Mouse (Mus musculus) gastrocnemius, adult 2 months (tissue): Measurements from ENCODE around the gene Strn4. TPM values are rescaled to one million over a fixed set of nuclear protein-coding genes. Genes with fewer than 3 reads are reported as not detected.
A peak's percentile ranks its signal among the peaks of the same experiment; 100 is the strongest.

Experiments
- DNase-seq: peaks from one replicate; pipeline ENCODE4 v3.0.0; 2022
- H3K27ac ChIP-seq: fragments of 200-600 bp; 2 replicates; pipeline ENCODE4 v1.8.1; 2022; ENCODE audit warnings: mild to moderate bottlenecking
- H3K4me3 ChIP-seq: fragments of 200-600 bp; 2 replicates; pipeline ENCODE4 v1.8.1; 2022; ENCODE audit warnings: mild to moderate bottlenecking, moderate library complexity
- CTCF ChIP-seq: fragments of 200-600 bp; IDR thresholded peaks from 2 replicates; pipeline ENCODE4 v1.8.1; 2022; ENCODE audit warnings: antibody characterized with exemption, mild to moderate bottlenecking, moderate library complexity
- intact Hi-C: fragments of 180-260 bp; cut with DNase I; formaldehyde crosslinking; loops from one replicate; pipeline ENCODE4 v1.15.1; 2025
- total RNA-seq, 2 experiments: library from RNA; stranded (reverse); gene quantifications; 2 replicates each; pipeline ENCODE4 v1.2.3; 2021

Strn4 gene
- total RNA-seq, 2 experiments from 2014 or later, result 16.2 to 16.6 TPM

GRCm38 (mm10) chr7:16874756-16875309 lies 59.1 kb downstream of the Strn4 start:
- intact Hi-C loops, result loop anchor here (1.0 to 2.0 kb wide), 2 partner anchors 17 to 40 kb away; no protein-coding TSS in a partner anchor
- TF ChIP-seq CTCF, result peak; percentile 38; the same call in 1 of the 2 replicates
- peak overlapping the region; percentile 87 for H3K4me3 ChIP-seq
- peak overlapping the region; percentile 85 for H3K27ac ChIP-seq
- peak; percentile 100 for DNase-seq

DNA sequence AGATGAGACGGTGACA lies 59.4 kb downstream of the Strn4 start, which contains the start of gene Dact3:
Gene Dact3 (plus strand): TSS at position 8 of the 16 bp plus-strand sequence.
- intact Hi-C loops, result loop anchor here (2.0 kb wide), 1 partner anchor 40 kb away; no protein-coding TSS in a partner anchor
- no peak for TF ChIP-seq CTCF

GRCm38 (mm10) chr7:16875326-16875725 lies 59.6 kb downstream of the Strn4 start:
- intact Hi-C loops, result loop anchor here (2.0 kb wide), 1 partner anchor 39 kb away; no protein-coding TSS in a partner anchor
- Histone ChIP-seq H3K4me3 (peak overlapping the region; percentile 87), H3K27ac (peak overlapping the region; percentile 85)
- DNase-seq, result no peak
- TF ChIP-seq CTCF, result no peak

More for the DNA sequence above, 59.4 kb downstream of the Strn4 start, which contains the start of gene Dact3:
- no peak for DNase-seq
- H3K27ac ChIP-seq, result peak within 1 kb of the TSS; percentile 85
- peak within 1 kb of the TSS; percentile 87 for H3K4me3 ChIP-seq

DNA sequence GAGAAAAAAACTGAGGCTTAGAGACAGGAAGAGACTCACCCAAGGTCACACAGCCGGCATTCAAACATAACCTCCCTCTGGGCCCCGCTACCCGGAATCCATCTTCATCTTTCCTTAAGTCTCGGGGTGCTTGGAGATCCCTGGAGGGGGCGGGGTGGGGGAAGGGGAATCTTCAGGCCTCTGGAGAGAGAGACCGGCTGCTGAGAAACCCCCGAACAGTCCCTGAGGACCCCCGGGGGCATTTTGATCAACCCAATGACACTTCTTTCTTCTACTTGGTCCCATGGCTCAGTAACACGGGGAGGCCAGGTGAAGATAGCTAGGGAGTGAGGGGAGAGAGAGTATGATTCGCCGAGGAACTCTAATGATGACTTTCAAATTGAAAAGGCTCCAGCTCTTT lies 60.3 kb downstream of the Strn4 start:
- peak; percentile 12 for DNase-seq
- peak overlapping the region; percentile 87 for H3K4me3 ChIP-seq
- peak overlapping the region; percentile 85 for H3K27ac ChIP-seq
- intact Hi-C loops, result no loop called here
- TF ChIP-seq CTCF, result no peak

DNA sequence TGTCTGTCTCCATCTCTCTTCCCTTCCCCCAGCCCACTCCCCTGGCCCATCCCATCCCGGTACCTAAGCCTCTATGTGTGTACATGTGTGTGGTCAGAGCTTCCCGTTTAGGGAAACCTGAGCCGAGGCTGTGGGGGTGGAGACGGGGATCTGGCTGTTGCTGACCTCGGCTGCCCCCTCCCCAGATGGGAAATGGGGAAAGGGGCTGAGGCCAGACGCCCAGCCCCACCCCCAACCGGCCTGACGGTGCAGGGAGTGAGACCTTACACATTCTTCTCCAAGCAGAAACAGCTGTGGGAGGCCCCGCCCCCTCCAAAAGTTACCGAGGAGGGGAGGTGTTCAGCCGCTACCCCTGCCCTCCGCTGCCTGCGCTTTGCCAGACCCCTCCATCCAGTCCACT lies 60.9 kb downstream of the Strn4 start:
- H3K27ac ChIP-seq, result peak overlapping the region; percentile 53
- DNase-seq, result peak; percentile 51
- H3K4me3 ChIP-seq, result peak overlapping the region; percentile 87
- no peak for TF ChIP-seq CTCF
- intact Hi-C loops, result no loop called here

- intact Hi-C loops, result no loop called here
- H3K27ac ChIP-seq, result no peak overlapping the region
- DNase-seq, result no peak
- no peak; the same call in 1 of the 2 replicates for TF ChIP-seq CTCF
- H3K4me3 ChIP-seq, result no peak overlapping the region
Observed at GRCm38 (mm10) chr7:16877717-16878116, 62.0 kb downstream of the Strn4 start.

DNA sequence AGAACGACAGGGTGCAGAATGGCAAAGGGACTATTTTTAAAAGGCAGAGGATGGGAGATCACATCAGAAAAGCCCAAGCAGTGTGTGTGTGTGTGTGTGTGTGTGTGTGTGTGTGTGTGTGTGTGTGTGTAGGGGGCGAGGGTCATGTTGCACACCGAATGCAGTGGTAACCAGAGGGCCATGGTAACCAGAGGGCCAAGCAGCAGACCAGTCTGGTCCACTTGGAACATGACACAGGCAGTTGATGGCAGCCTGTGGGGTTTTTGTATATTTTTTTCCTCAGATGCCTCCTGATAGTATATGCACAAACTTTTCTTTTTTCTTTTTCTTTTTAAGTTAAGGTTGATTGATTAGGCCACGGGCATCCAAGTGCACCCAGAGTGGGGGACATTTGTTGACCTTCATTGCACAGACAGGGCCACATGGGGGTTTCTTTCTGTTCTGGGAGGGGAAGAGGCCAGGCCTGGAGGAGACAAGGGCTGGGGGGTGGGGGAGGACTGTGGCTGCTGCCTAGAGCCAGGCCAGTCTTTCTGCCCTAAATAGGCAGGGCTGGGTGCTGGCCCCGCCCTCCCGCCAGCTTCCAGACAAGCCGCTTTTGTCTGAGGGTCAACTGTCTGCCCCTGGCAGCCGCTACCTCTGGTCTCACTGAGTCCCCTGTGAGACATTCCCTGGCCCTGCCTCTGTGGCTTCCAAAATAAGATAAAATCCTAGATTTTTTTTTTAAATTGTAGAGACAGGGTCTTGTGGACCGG lies 64.3 kb downstream of the Strn4 start:
- Histone ChIP-seq H3K27ac (peak overlapping the region; percentile 70), H3K4me3 (no peak overlapping the region)
- no peak for TF ChIP-seq CTCF
- intact Hi-C loops, result no loop called here
- DNase-seq, result peak; percentile 58

DNA sequence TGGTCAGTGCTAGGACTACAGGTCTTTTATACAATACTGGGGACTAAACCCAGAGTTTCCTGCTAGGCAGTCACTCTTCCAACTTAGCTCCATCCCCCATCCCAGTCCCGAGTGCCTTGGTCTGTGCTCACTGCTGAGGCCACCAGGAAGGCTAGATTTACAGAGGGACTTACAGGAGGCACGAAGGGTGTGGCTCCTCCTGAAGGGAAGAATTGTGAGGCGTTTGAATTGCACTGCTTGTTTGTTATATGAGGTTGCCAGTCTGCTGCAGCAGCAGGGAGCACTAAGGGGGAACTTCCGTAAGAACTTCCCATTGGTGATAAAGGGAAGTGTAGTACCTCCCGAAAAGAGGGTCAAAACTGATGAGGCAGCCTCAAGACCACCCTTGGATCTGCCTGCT lies 64.9 kb downstream of the Strn4 start:
- peak; percentile 12 for DNase-seq
- TF ChIP-seq CTCF, result no peak
- H3K4me3 ChIP-seq, result no peak overlapping the region
- peak overlapping the region; percentile 70 for H3K27ac ChIP-seq
- intact Hi-C loops, result no loop called here

GRCm38 (mm10) chr7:16883162-16883561 lies 67.5 kb downstream of the Strn4 start:
- no peak overlapping the region for H3K27ac ChIP-seq
- intact Hi-C loops, result loop anchor here (1.0 kb wide), 1 partner anchor 22 kb away; no protein-coding TSS in a partner anchor

GRCm38 (mm10) chr7:16884334-16884733 lies 68.6 kb downstream of the Strn4 start:
- no peak overlapping the region for H3K4me3 ChIP-seq
- peak; percentile 14 for DNase-seq
- no peak overlapping the region for H3K27ac ChIP-seq
- no peak for TF ChIP-seq CTCF
- intact Hi-C loops, result no loop called here

More at GRCm38 (mm10) chr7:16883162-16883561, 67.5 kb downstream of the Strn4 start:
- TF ChIP-seq CTCF, result no peak
- peak; percentile 12 for DNase-seq
- no peak overlapping the region for H3K4me3 ChIP-seq

DNA sequence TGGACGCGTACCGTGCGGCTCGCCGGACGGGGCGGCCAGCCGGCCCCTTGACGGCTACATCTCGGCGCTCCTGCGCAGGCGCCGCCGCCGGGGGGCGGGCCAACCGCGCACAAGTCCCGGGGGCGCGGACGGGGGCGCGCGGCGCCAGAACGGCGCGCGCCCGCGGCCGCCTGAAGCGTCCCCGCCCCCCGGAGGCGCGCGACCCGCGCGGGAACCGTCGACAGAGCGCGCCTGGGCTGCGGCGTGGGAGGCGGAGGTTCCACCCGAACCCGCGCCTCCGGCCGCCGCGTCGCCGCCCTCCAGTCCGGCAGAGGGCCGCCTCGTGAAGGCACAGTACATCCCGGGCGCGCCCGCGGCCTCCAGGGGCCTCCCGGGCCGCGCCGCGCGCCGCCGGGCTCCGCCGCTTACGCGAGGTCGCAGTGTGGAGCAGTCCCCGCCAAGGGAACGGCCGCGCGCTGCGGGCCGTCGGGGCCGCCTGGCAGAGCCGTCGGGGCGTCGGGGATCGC lies 69.6 kb downstream of the Strn4 start:
- peak; percentile 32 for DNase-seq
- Histone ChIP-seq H3K27ac (no peak overlapping the region), H3K4me3 (0 out of 2 replicates have a peak overlapping the region, but pooled peaks have one; percentile 23)
- intact Hi-C loops, result loop anchor here (5.0 kb wide), 1 partner anchor 73 kb away; no protein-coding TSS in a partner anchor
- no peak for TF ChIP-seq CTCF

DNA sequence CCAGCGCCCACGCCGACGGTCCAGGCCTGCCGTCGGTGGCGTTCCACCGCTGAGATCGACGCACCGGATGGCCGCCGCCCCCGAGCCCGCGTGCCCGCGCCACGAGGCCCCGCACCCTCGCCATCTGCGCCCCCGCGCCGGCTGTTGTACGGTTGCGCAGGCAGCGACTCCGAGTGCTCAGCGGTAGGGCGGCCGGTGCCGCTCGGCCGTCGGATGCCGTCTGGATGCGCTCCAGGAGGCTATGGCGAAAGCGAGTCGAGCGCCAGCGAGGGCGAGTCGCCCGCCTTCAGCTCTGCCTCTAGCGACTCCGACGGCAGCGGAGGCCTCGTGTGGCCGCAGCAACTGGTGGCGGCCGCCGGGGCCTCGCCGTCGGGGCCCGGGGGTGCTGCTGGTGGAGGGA lies 70.2 kb downstream of the Strn4 start:
- no peak overlapping the region for H3K4me3 ChIP-seq
- intact Hi-C loops, result loop anchor here (5.0 kb wide), 1 partner anchor 74 kb away; no protein-coding TSS in a partner anchor
- H3K27ac ChIP-seq, result no peak overlapping the region
- DNase-seq, result peak; percentile 19
- no peak for TF ChIP-seq CTCF

Other genes starting within 250 kb of the Strn4 start
- gene Arhgap35, start 200.9 kb upstream of the Strn4 start, total RNA-seq, result 10 to 100 TPM; 19.3 to 20.6 TPM
- not detected for gene Ceacam15, start 140.2 kb upstream of the Strn4 start, total RNA-seq
- not detected for gene Ceacam9, start 94.0 kb upstream of the Strn4 start, total RNA-seq
- 10 to 100 TPM; 49.6 to 56.4 TPM for gene Ap2s1, start 77.5 kb upstream of the Strn4 start, total RNA-seq
- 10 to 100 TPM; 11.0 to 14.6 TPM for gene Slc1a5, start 34.5 kb upstream of the Strn4 start, total RNA-seq
- 10 to 100 TPM; 51.2 to 58.3 TPM for gene Fkrp, start 843 bp downstream of the Strn4 start, total RNA-seq
- 1 to 10 TPM; 3.9 to 8.2 TPM for gene Prkd2, start 27.0 kb downstream of the Strn4 start, total RNA-seq
- 1 to 10 TPM in 1 of 2 experiments, under 1 TPM in 1; 0.99 to 1.7 TPM for gene Dact3, start 59.4 kb downstream of the Strn4 start, total RNA-seq
- gene Gng8, start 75.9 kb downstream of the Strn4 start, total RNA-seq, result not detected
- under 1 TPM; 0.67 to 0.79 TPM for gene Ptgir, start 90.6 kb downstream of the Strn4 start, total RNA-seq
- 100 to 1,000 TPM; 290 to 400 TPM for gene Calm3, start 108.2 kb downstream of the Strn4 start, total RNA-seq
- gene Pnmal2, start 128.8 kb downstream of the Strn4 start, total RNA-seq, result under 1 TPM; 0.74 to 0.86 TPM
- gene Pnmal1, start 143.8 kb downstream of the Strn4 start, total RNA-seq, result not detected
- gene Gm42372, start 167.2 kb downstream of the Strn4 start, total RNA-seq, result not detected
- gene Ccdc8, start 176.8 kb downstream of the Strn4 start, total RNA-seq, result 1 to 10 TPM in 1 of 2 experiments, under 1 TPM in 1; 0.74 to 1.5 TPM
- 10 to 100 TPM; 64.8 to 65.8 TPM for gene Ppp5c, start 212.0 kb downstream of the Strn4 start, total RNA-seq
- 1 to 10 TPM in 1 of 2 experiments, under 1 TPM in 1; 0.84 to 1.6 TPM for gene Hif3a, start 246.5 kb downstream of the Strn4 start, total RNA-seq